Mouse (Mus musculus) heart, adult 2 months (tissue): ENCODE measurements around the gene Tmem229a.

Source experiments
- CTCF ChIP-seq: fragments of 200-600 bp; IDR thresholded peaks from 2 replicates; pipeline ENCODE4 v1.8.1; 2022; ENCODE audit warnings: antibody characterized with exemption, mild to moderate bottlenecking, moderate library complexity
- POLR2A ChIP-seq: fragments of 200-500 bp; IDR thresholded peaks from 2 replicates; pipeline ENCODE4 v1.6.1; 2011; ENCODE audit warnings: mild to moderate bottlenecking, low read depth, low read length, control low read depth; ENCODE audit not compliant: insufficient read depth

DNA sequence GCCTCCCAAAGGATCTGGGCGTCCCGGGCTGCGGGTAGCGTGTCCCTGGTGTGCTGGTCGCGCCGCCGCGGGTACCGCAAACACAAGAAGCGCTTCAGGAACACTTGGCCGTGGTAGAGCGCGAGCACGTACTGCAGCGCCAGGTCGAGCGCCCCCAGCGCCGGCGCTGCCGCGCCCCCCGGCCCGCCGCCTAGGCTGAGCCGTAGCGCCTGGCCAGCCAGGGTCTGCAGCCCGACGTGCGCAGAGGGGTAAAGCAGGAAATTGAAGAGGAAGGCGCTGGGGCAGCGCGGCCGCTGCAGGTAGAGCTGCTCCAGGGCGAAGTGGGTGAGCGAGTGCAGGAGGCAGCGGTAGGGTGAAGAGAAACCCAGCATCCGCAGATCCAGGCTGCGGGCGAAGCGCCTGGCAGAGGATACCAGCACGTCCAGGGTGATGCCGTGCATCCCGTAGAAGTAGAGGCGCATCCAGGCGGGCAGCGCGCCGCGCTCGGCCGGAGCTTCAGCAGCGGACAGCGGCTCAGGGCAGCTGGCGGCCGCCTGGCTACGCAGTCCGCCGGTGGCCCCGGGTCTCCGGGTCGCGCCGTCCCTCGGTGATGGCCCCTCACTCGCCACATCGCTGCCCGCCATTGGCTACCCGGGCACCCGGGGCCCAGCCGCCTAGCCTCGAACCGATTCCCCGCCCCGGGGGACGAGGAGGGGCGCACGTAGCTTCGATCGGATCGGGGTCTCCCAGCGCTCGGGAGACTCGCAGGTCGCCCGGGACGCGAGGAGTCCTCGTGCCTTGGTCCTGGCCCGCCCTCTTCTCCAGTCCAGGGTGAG lies 759 bp downstream of the Tmem229a start:
- TF ChIP-seq CTCF (no peak), POLR2A (no peak)
